Mouse (Mus musculus) MEL (cell line): Measurements from ENCODE around the gene Afap1l2.

Experiments used
- CTCF ChIP-seq, 3 experiments: IDR thresholded peaks in 2 of 3; conservative IDR thresholded peaks in 1 of 3; 2 replicates each; pipeline ENCODE4 v1.5.1; 2011 to 2012; ENCODE audit warnings: low read length in 3 of 3, low read depth in 2 of 3, mild to moderate bottlenecking in 2 of 3, improper control_type of control experiment in 1 of 3, inconsistent platforms in 1 of 3, mixed read lengths in 1 of 3, moderate library complexity in 1 of 3; ENCODE audit not compliant: control insufficient read depth in 1 of 3, insufficient read depth in 1 of 3, poor library complexity in 1 of 3, severe bottlenecking in 1 of 3
- EP300 ChIP-seq, 2 experiments: IDR thresholded peaks; 2 replicates each; pipeline ENCODE4 v1.6.1; 2011; ENCODE audit warnings: improper control_type of control experiment in 2 of 2, low read length in 2 of 2, low read depth in 1 of 2, mild to moderate bottlenecking in 1 of 2
- KAT2A ChIP-seq: conservative IDR thresholded peaks from 2 replicates; pipeline ENCODE4 v1.6.1; 2012; ENCODE audit warnings: low read depth, low read length, improper control_type of control experiment, inconsistent platforms
- MYC ChIP-seq: IDR thresholded peaks from 2 replicates; pipeline ENCODE4 v1.6.1; 2011; ENCODE audit warnings: low read depth, mild to moderate bottlenecking, low read length, improper control_type of control experiment, moderate library complexity
- NELFE ChIP-seq: IDR thresholded peaks from 2 replicates; pipeline ENCODE4 v1.6.1; 2011; ENCODE audit warnings: low read depth, low read length, improper control_type of control experiment
- POLR2A ChIP-seq, 2 experiments: IDR thresholded peaks; 2 replicates each; pipeline ENCODE4 v1.6.1; 2011 to 2012; ENCODE audit warnings: low read length in 2 of 2, mild to moderate bottlenecking in 2 of 2, control low read depth in 1 of 2, improper control_type of control experiment in 1 of 2, low read depth in 1 of 2, moderate library complexity in 1 of 2; ENCODE audit not compliant: control insufficient read depth in 1 of 2, insufficient read depth in 1 of 2, poor library complexity in 1 of 2
- POLR2AphosphoS2 ChIP-seq: IDR thresholded peaks from 2 replicates; pipeline ENCODE4 v1.6.1; 2011; ENCODE audit warnings: low read length, improper control_type of control experiment
- POLR2AphosphoS5 ChIP-seq: IDR thresholded peaks from 2 replicates; pipeline ENCODE4 v1.6.1; 2012; ENCODE audit warnings: low read depth, borderline replicate concordance, mild to moderate bottlenecking, inconsistent platforms, low read length, moderate library complexity, mixed read lengths
- RAD21 ChIP-seq: IDR thresholded peaks from 2 replicates; pipeline ENCODE4 v1.6.1; 2011; ENCODE audit warnings: mild to moderate bottlenecking, low read depth, low read length, improper control_type of control experiment
- TAL1 ChIP-seq: IDR thresholded peaks from 2 replicates; pipeline ENCODE4 v1.6.1; 2012; ENCODE audit warnings: mild to moderate bottlenecking, inconsistent platforms, low read length, moderate library complexity, mixed read lengths
- USF1 ChIP-seq: IDR thresholded peaks from 2 replicates; pipeline ENCODE4 v1.6.1; 2014; ENCODE audit warnings: low read depth, mild to moderate bottlenecking, inconsistent platforms, low read length, improper control_type of control experiment, moderate library complexity
- USF2 ChIP-seq, 2 experiments: IDR thresholded peaks; 2 replicates each; pipeline ENCODE4 v1.6.1; 2011 to 2012; ENCODE audit warnings: improper control_type of control experiment in 2 of 2, low read length in 2 of 2, borderline replicate concordance in 1 of 2, inconsistent platforms in 1 of 2, low read depth in 1 of 2, mild to moderate bottlenecking in 1 of 2; ENCODE audit not compliant: insufficient read depth in 1 of 2
- ZMIZ1 ChIP-seq: IDR thresholded peaks from 2 replicates; pipeline ENCODE4 v1.6.1; 2012; ENCODE audit warnings: low read depth, mild to moderate bottlenecking, inconsistent platforms, low read length, improper control_type of control experiment, moderate library complexity
- ZNF384 ChIP-seq: IDR thresholded peaks from 2 replicates; pipeline ENCODE4 v1.6.1; 2012; ENCODE audit warnings: low read depth, mild to moderate bottlenecking, inconsistent platforms, low read length, improper control_type of control experiment

DNA sequence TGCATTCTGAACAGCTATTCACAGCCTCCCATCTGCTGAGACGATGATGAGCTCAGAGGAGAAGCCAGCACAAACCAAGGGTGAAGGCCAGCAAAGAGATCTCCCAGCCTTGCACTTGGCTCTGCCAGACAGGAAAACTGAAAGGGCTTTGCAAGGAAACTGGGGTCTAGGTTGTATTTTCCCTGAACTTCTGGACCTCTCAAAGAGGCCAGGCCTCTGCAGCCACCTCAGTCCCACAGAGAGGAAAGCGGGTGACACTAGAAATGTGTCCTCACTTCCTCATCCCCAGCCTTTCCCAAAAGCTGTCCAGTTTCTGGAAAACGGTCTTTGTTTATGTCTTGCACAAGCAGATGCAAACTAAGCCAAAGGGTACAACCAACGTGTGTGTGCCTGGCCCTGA is 54.2 kb downstream of the Afap1l2 start:
- no peak for TF ChIP-seq NELFE
- no peak for TF ChIP-seq EP300 (IDR thresholded peaks at IDR 0.05; ENCODE audit: low read depth in 1 of 2, low read length in 2 of 2)
- TF ChIP-seq MYC: no peak
- TF ChIP-seq CTCF (IDR thresholded peaks at IDR 0.05 in 2 of 3, conservative IDR thresholded peaks at IDR 0.05 in 1 of 3; ENCODE audit: control insufficient read depth in 1 of 3, insufficient read depth in 1 of 3, low read depth in 2 of 3, low read length in 3 of 3, poor library complexity in 1 of 3, severe bottlenecking in 1 of 3): no peak
- TF ChIP-seq ZMIZ1: no peak
- TF ChIP-seq USF2 (IDR thresholded peaks at IDR 0.05; ENCODE audit: borderline replicate concordance in 1 of 2, insufficient read depth in 1 of 2, low read depth in 1 of 2, low read length in 2 of 2): no peak
- no peak for TF ChIP-seq POLR2AphosphoS5
- no peak for TF ChIP-seq POLR2A (IDR thresholded peaks at IDR 0.05; ENCODE audit: control insufficient read depth in 1 of 2, insufficient read depth in 1 of 2, low read depth in 1 of 2, low read length in 2 of 2, poor library complexity in 1 of 2)
- no peak for TF ChIP-seq USF1
- TF ChIP-seq TAL1: no peak
- no peak for TF ChIP-seq ZNF384
- TF ChIP-seq KAT2A: no peak
- TF ChIP-seq RAD21: no peak
- no peak for TF ChIP-seq POLR2AphosphoS2
